Mouse (Mus musculus): ENCODE measurements around the gene Dtx4.

DNA sequence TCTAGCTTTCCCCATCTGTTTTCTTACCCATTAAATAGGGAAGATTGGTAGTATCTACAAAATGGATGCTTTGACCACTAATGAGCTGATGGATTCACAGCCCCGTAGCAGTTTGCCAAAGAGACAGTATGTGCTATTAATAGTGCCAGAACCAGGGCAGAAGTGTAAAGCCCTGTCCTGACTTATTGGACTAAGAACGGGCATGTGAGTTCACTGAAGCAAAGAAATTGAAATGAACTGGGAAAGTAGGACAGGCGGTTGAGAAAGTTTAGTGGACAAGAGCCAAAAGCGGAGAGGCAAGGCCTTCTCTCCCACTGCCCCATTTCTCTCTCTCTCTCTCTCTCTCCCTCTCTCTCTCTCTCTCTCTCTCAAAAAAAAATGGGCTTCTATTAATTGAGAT, 17.0 kb downstream of the Dtx4 start:
- no peak for TF ChIP-seq CTCF (IDR thresholded peaks at IDR 0.05; ENCODE audit: insufficient read depth, low read length)
- TF ChIP-seq POLR2A (IDR thresholded peaks at IDR 0.05; ENCODE audit: borderline replicate concordance, extremely low read depth, low read depth, low read length): no peak
